Mouse (Mus musculus): Measurements from ENCODE around the gene Pdpr.

- TF ChIP-seq POLR2A (IDR thresholded peaks at IDR 0.05; ENCODE audit: insufficient read length, low read depth) (peak; percentile 80), MYOG (IDR thresholded peaks at IDR 0.05; ENCODE audit: control insufficient read depth in 1 of 3, insufficient read depth in 1 of 3, insufficient read length in 2 of 3, low read depth in 2 of 3) (peak in 1 of 3 experiments; percentile 16), E2F4 (IDR thresholded peaks at IDR 0.05; ENCODE audit: insufficient read depth) (peak; percentile 98), MAX (IDR thresholded peaks at IDR 0.05; ENCODE audit: low read depth) (no peak)
These were observed 38.2 kb upstream of the Pdpr start, which contains the start of gene Exosc6 for GRCm38 (mm10) chr8:111056158-111056663.
